Mouse (Mus musculus) heart, postnatal 14 days (tissue): ENCODE results near the gene Pcf11. TPM values are rescaled to one million over a fixed set of nuclear protein-coding genes. Genes with fewer than 3 reads are reported as not detected.

Experiments
- DNase-seq, 2 experiments: peaks; one replicate each; pipeline ENCODE4 v3.0.0; 2021 to 2022
- intact Hi-C: fragments of 180-260 bp; cut with DNase I; formaldehyde crosslinking; loops from one replicate; pipeline ENCODE4 v1.15.1; 2025
- long read RNA-seq, 2 experiments: library from polyadenylated mRNA; stranded (forward); transcript quantifications; one replicate each; pipeline ENCODE4 v2.0.0; 2021
- total RNA-seq, 2 experiments: library from RNA; stranded (reverse); gene quantifications; 2 replicates each; pipeline ENCODE4 v1.2.3; 2021

Gene Pcf11
- total RNA-seq = 10 to 100 TPM; 32.7 to 34.0 TPM
- long read RNA-seq, experiment 1, full-length matches to known transcripts = 10 of 15 reads
- long read RNA-seq, experiment 1, partial matches to known transcripts = 4 of 15 reads
- long read RNA-seq, experiment 1, other reads (novel, unspliced or antisense) = 1 of 15 reads
- long read RNA-seq, experiment 2, partial matches to known transcripts = 3 of 8 reads
- long read RNA-seq, experiment 2, other reads (novel, unspliced or antisense) = 1 of 8 reads

DNA sequence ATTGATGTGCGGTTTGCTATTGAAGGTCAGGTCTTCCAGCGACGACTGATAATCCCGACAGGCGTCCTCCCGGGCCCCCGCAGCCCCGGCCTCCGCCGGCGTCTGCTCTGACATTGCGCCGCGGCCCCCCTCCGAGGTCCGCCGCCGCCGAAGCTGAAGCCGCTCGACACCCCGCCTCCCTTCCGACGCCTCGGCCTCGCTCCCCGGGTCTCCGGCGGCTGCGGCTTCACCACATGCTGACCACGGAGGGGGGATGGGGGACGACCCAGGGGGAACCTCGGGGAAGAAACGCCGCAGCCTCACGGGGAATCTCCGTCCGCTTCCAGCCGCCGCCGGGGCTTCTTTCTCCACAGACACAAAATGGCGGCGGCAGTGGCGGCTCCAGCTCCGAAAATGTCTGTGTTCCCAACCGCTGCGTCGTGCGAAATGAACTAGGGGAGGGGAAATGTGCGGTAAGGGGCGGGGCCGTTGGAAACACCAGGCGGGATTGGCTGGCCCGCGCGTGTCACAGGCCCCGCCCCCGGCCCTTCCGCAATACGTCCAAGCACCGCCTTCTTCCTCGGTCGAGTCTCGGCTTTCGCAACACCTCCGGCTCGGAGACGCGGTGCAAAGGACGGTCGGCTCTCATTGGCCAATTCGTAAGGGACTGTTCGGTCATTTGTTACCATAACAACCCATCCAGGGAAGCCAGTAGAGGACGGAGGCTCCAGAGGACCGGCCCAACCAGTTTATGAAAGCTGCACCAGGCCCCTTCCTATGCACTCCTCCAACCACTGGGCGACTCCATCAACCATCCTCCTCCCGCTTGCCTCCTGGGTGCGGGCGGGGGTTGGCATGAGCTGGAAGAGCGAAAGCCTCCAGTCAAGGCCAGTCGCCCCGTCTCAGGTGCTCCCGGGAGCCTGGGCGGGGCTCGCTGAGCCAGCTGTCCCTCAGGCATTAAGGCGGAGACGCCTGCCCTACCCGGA, at the start of gene Pcf11:
Gene Pcf11 (minus strand): TSS at position 428 of the 965 bp plus-strand sequence.
- peak; percentile 95 to 96 for DNase-seq
- intact Hi-C loops = loop anchor here (2.0 to 5.0 kb wide), 2 partner anchors 33 to 73 kb away; partner anchors contain the start of genes Ankrd42 and Rab30

DNA sequence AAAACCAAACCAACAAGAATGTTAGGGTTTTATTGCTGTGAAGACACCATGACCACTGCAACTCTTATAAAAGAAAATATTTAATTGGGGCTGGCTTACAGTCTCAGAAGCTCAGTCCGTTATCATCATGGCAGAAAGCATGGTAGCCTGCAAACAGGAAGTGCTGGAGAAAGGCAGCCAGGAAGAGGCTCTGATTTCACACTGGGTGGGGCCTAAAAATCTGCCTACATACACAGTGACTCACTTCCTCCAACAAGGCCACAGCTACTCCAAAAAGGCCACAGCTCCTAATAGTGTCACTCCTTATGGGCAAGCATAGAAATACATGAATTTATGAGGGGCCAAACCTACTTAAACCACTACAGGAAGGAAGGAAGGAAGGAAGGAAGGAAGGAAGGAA, 45.3 kb upstream of the Pcf11 start:
- intact Hi-C loops = no loop called here
- no peak for DNase-seq

DNA sequence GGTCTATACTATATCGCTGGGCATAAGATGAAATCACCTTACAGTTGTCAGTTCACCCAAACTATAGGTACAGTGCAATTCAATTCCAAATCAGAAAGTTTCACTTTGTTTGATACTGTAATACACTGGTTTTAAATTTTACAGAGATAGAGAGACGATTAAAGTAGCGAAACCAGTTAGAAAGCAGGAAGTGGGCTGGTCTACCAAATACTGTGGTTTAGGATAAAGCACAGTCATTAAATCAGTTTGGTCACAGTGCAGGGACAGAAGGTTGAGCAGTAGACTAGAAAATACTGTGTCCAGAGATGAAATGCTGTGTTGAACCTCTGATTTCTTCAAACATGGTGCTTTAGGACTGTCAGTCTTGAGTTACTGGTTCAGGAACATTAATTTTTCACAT, 41.9 kb upstream of the Pcf11 start:
- DNase-seq = no peak
- intact Hi-C loops = no loop called here

DNA sequence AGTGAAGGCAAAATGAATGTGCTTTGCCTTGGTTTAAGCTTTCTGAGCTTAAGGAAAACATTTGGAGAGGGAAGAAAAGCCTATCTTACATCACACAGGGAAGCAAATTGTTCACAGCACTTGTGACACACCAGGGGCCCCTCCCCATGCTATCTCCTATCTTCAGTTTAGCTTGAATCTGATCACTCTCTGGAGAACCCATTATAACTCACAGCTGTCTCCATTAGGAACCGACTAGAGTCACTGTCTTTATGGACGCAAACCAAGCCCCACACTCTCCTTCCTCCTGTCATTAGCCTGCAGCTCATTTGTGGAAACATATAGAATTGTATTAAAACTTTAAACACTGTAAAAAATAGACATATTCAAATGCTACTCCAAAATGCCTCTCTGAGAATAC, 39.8 kb upstream of the Pcf11 start:
- no peak for DNase-seq
- intact Hi-C loops = no loop called here

DNA sequence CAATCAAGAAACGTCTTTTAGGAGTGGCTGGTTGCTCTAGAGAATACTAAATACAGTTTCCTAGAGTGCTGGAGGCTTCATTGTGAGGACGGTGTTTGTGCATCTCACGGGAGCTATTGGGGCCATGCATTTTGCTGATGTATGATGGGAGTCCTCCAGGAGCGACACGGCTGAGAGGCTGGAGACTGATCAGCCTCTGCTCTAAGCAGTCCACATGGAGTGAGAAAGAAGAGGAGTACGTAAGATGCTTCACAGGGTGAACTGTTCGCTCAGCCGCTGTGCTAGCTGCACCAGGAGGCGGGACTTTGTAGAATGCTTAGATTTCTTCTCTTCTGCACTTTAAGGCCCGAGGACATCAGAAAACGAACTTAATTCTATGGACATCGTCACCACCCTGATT, 37.0 kb upstream of the Pcf11 start:
- DNase-seq = no peak

DNA sequence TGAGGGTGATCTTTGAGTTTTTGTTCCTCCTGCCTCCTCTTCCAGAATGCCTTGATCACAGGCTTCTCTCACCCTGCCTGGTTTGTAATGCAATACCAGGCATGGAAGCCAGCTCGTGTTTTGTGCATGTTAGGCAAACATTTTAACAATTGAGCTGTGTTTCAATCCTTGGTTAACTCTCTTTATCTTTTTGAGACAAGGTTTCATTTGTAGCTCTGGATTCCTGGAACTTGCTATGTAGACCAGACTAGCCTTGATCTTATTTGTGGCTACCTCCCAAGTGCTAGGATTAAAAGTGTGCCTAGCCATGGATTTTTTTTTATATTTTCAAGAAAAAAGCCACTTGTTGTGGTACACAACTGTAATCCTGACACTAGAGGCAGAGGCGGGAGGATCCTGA, 35.8 kb upstream of the Pcf11 start:
- no peak for DNase-seq
- intact Hi-C loops = no loop called here

More for the DNA sequence above, 37.0 kb upstream of the Pcf11 start:
- intact Hi-C loops = no loop called here

DNA sequence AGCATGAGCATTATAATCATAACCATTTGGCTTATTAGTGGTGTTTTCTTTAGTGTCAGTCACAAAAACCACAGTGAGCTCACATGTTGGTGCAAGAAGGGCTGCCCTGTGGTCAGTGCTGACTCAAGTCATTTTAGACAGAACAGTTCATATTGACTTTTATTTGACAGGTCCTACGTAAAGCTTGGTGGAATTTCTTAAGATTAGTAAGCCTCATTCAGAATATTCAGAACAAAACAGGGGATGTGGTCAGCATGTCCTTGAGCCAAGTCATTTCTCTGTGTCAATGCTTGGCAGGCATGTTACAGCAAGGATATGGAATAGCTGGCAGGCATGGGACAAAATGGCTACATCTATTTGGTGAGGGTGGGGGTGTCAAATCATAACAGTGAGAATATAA, 33.9 kb upstream of the Pcf11 start:
- no peak for DNase-seq
- intact Hi-C loops = no loop called here

DNA sequence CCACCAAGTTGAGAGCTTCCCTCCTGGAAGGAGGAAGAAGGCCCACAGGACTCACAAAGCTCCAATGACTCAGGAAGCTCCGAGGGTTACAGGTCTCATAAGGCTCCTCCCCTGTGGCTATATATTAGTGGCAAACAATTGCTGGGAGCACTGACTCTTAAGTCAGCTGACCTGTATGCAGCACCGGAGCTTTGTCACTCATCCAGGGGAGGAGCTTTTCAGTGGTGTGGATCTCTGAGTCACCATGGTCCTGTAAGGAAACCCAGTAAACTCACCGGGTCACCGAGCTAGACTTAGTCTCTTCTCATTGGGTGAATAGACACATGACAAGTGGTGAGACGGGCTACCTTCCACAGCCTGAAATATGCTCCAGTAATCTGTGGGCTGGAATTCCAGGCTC, 29.0 kb upstream of the Pcf11 start:
- DNase-seq = no peak
- intact Hi-C loops = no loop called here

DNA sequence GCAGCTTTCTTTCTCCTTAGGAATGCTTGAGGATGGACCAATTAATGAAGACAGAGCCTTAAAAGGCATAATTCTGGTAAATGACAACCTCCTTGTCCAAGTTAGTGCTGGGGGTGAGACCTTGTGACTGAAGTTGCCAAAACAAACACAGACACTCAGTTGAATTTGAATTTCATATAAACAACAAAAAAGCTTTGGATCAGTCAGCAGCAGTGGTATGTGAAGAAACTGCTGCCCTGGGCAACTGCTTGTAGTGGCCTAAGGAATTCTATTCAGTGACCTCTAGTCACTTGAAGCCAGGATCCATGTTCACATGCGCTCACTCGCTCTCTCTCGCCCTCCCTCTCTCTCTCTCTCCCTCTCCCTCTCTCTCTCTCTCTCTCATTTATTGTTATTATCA, 26.7 kb upstream of the Pcf11 start:
- no peak for DNase-seq
- intact Hi-C loops = no loop called here

DNA sequence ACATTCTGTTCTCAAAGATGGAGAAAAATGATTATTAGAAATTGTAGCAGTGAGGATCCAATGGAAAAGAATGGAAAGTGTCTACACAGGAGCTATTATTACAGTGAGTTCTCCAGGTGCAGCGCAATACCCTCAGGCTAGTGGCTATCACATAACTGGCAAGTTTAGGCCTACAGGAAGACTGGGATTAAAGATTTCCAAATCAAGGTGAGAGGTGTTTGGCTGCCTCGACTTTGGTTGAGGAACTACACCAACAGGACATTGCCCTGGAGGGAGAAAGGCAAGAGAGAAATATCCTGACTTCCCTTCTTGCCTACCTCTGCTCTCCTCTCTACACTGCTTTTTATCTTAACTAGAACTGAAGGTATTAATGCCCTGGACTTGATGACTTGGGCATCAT, 19.4 kb upstream of the Pcf11 start:
- no peak for DNase-seq
- intact Hi-C loops = no loop called here

DNA sequence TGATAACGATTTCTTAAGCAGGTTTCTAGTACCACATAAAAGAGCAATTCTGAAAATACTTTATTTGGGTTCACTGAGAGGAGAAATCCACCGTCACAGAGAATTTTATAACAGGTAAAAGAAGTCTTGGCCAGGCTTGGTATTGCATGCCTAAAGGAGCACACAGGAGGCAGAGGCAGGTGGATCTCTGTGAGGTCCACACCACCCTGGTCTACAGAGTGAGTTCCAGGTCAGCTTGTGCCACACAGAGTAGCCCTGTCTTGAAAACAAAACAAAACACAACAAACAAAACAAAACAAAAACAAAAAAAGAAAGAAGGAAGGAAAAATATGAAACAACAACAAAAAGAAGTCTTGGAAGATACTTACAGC, 18.6 kb upstream of the Pcf11 start:
- intact Hi-C loops = no loop called here
- no peak for DNase-seq

DNA sequence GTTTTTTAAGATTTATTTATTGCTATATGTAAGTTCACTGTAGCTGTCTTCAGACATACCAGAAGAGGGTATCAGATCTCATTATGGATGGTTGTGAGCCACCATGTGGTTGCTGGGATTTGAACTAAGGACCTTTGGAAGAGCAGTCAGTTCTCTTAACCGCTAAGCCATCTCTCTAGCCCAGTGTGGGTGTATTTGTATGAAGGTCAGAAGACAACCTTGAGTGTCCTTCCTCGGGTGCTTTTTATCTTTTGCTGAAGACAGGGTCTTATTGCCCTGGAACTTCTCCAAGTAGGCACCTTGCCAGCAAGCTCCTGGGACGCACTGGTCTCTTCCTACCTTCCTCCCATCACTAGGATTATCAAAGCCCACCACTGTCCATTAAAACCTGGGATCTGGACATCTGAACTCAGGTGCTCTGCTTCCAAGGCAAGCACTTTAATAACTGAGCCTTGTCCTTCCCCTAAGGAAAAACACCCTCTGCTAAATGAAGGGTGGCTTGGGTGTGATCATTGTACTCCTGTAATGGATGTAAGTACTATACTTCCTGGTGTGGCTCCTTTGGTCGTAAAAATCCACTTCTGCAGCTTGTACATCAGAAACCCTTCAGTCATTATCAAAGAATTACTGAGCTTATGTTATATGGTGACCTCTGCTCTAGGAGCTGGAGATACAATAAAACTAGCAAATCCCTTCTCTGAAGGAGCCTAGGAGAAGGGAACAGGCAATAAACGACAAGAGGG, 18.0 kb upstream of the Pcf11 start:
- intact Hi-C loops = no loop called here
- DNase-seq = no peak

DNA sequence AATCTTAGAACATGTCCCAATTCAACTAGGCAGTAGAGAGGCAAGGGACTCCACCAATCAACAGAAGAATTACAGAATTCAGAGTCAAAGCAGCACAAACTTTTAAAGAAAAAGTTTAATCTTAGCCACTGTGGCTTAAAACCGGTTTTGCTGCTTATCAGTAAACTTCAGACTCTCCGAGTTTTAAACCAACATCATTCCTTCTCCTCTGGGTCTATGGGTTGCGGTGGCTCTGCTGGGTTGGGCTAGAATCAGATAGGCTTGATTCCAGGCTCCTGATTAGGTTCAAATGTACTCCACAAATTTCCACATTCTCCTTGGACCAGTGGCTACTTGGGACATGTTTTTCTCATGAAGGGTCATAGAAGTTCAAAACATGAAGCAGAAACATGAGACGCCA, 7.6 kb upstream of the Pcf11 start:
- intact Hi-C loops = no loop called here
- DNase-seq = no peak

DNA sequence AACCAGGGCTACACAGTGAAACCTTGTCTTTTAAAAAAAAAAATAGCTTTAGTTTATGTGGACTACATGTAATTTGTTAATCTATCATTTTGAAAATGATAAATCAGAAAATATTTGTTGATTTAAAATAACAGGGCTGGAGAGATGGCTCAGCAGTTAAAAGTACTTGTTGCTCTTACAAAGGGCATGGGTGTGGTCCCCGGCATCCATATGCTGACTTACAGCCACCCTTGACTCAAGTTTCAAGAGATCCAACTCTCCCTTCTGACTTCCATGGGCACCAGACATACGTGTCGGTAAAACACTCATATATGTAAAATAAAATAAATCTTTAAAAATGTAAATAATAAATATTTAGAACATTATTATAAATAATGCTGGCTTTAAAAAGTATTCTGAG, 5.4 kb upstream of the Pcf11 start:
- no peak for DNase-seq
- intact Hi-C loops = no loop called here

DNA sequence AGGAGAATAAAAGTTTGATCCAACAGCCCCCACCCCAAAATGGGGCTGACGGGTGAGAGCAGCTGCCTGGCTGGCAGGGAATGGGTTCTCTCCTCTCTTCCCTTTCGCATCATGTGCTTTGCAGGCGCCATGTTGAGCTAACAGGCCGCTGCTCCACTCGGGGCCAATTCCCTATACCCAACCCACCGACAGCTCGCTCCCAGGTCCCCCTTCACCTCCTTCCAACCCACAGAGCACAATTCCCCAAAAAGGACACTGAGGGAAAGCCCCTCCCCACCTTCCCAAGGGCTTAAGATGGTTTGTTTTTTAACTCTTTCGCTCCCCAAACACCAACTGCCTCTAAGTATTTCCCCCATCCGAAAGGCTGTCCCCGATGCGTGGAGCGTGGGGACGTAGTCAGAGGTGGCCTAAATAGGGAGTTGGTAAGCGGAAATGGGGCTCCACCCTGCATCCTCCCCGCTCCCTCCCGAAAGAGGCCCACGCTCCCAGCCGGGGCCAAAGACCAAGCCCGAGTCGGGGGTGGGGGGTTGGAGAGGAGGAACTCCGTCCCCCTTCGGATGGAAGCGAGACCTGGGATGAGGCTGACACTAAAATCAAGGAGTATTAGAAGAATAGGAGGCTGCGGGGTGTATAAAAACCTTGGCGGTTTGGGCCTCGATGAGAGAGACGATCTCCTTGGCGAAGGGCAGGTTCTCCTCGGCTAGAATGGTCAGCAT, 785 bp downstream of the Pcf11 start:
- peak; percentile 60 to 62 for DNase-seq
- intact Hi-C loops = loop anchor here (2.0 to 5.0 kb wide), 2 partner anchors 32 to 73 kb away; partner anchors contain the start of genes Ankrd42 and Rab30

DNA sequence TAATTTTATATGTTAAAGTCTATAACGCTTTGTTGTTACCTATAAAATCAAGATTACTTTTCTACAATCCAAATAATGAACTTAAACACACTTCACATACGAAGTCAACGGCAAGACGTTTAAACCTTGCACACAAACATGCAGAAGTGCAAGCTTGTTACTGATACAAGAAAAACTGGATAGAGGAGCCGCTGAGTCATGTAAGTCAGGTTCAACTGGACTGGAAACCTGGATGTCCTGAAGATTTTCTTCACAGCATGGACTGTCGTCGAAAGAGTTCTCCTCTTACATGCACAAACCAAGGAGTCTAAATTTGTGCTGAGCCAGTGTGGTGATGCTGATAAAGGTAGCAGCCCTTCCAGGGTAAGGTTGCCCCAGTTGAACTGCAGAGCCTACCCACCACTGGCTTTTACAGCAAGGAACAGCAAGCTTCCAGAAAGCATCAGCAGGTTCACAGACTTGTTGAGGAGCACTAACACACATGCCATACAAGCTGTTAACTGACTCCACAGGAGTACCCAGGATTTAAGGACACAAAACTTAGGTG, 3.4 kb downstream of the Pcf11 start:
- intact Hi-C loops = loop anchor here (5.0 kb wide), 1 partner anchor 76 kb away; the partner anchor contains the start of gene Rab30

DNA sequence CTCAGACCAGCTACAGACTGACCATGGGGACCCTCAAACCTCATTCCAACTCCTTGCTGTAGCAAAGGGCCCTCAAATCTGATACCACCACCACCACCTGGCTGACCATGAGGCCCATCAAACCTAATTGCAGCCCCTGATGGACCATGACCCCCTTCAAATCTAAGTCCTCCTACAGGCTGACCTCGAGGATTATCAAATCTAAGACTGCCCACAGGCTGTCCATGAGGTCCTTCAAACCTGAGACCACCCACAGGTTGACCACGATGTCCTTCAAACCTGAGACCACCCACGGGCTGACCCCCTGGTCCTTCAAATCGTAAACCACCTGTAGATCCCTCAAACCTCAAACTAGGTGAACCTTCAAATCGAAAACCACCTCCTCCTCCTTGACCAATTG, 11.7 kb downstream of the Pcf11 start:
- no peak for DNase-seq
- intact Hi-C loops = no loop called here

More for the DNA sequence above, 3.4 kb downstream of the Pcf11 start:
- DNase-seq = no peak

DNA sequence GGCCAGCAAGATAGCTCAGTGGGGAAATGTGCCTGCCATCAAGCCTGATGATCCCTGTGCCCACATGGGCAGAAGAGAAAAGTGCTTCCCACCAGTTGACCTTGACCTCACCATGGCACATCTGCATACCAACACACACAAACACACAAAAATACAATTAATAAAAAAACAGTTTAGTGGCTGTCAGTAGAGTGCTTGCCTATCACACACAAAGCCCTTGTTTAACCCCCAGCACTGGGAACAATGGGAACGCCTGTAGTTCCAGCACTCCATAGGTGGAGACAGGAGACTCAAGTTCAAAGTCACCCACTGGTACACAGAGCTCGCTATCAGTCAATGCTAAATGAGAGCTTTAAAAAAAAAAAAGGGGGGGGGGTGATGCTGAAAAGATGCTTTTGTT, 13.3 kb downstream of the Pcf11 start:
- intact Hi-C loops = no loop called here
- DNase-seq = no peak

DNA sequence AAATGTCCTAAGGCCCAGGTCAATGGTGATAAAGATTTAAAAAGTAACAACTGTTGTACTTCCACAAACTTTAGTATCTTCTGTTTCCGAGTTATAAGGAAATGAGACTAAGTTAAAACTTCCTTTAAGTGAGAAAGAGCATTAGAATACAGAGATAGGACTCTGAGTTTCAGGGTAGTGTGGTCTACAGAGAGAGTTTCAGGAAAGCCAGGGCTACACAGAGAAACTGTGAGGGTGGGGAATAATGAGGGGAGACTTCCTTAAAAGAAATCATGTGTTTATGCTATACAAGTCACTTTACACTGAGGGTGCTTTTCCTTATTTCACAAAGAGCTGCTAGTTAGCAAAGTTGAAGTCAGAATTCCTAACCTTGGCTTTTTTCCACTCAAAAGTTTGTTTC, 16.4 kb downstream of the Pcf11 start:
- DNase-seq = no peak
- intact Hi-C loops = no loop called here

DNA sequence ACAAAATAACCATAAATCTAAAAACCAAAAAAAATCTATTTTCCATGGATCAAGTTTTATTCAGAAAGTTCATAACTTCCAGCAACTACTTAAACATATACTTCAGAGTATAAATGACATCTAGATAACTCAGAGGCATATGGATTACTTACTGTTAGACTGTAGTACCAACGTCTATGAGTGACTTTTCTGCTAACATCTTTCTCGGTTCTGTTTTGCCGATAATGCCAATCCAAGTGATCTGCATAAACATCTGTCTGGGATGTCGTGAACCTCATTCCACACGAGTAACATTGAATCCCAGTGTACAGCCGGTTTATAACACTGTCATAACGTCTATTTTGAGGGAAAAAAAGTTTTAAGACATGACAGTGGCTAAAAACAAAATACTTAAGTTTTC, 21.9 kb downstream of the Pcf11 start:
- intact Hi-C loops = no loop called here
- DNase-seq = no peak
